Mouse (Mus musculus) urinary bladder, postnatal 10 days (tissue): ENCODE results near the gene Tgfbr1.
"Not testable (repeated sequence)": the region's sequence is repeated elsewhere in the genome, so short reads cannot be mapped to it uniquely, and the experiment has no call there.

Experiments used
- DNase-seq: peaks from one replicate; pipeline ENCODE4 v3.0.0; 2022; ENCODE audit warnings: low spot score

The Tgfbr1 gene

DNA sequence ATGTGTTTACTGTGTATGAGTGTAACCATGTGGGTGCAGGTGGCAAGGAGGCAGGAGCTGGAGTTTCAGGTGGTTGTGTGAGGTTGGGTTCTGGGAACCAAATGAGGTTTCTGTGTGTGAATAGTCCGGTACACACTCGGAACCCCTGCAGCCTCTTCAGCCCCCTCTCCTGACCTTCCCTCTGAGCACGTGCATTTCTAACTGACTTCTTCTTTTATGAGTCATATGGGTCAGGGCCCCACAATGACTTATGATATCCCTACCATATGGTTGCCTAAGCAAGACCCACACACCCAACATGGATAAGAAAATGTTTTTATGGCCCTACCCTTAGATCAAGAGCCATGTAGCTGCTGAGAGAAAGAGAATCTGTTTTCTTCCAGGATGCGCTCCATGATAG, 6.0 kb upstream of the Tgfbr1 start:
- no peak for DNase-seq

DNA sequence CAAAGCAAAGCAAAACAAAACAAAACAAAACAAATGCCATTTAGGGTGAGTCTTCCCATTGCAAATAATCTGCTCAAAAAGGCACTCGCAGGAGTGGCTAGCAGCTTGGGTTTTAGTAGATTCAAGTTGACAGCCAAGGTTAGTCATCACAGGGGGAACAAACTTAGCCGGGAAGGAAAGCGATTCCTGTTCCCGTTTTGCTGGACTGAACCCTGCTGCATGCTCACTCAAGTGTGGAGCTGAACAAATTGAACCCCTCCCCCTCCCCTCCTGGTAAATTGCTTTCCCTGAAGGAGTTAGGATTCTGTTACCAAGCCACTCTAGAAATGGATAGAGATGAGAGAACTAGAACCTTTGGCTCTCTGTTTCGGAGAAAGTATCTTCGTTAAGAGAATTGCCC, 3.3 kb upstream of the Tgfbr1 start:
- no peak for DNase-seq

- no peak for DNase-seq
Measured at GRCm38 (mm10) chr4:47351386-47352049, 1.5 kb upstream of the Tgfbr1 start.

DNA sequence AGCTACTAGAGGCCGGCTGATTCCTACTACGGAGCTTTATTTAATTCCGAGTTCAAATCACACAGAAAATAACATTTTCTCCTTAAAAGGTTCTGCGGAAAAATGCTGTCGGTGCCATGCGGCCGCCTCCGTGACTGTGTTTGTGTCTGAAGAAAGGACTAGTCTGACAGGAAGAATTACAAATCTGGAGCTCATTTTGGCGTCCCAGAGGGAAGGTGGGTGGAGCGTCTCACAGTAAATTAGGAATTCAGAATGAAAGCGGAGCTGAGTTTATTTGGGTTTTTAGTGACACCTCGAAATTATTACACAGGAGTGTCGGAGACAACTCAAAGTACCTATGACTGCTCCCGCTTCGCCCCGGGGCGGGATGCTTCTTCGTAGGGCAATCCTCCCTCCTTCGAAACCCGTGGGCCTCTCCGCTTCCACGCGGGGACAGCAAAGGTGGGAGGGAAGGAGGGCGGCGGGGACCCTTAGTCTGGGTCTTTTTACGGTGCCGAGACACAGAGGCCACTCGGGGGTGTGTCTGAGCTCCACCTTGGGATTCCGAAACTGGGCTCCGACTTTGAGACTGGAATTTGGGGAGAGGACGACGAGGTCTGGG, 861 bp upstream of the Tgfbr1 start:
- peak; percentile 27 for DNase-seq

DNA sequence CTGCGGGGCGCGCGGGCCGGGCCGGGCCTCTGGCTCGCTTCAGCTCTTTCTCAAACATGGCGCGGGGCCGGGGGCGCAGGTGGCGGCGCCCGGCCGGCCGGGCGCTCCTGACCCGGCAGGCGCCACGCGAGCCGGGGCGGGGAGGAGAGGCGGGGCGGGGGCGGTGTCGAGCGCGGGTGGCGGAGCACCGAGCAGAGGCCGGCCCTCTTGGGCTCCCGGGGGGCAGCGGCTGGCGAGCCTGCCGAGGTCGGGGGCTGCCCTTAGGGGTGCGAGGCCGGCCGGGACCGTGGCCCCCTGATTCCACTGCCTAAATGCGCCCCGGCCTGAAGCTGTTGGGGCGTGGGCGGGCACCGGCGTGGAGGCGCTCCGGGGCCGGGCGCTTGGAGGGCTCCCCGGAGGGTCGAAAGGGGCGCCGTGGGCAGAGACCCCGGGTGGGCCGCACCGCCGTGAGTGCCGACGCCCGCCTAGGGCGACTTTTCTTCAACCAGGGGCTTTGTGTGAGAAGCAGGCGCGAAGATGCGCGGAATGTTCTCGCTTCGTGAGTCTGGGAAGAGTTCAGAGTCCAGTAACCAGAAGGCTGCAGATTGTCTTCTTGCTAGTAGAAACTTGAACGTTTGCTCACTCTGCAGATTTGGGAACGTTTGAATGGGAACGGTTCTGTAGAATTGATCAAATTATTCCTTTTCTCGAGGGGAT, 542 bp downstream of the Tgfbr1 start:
- no peak for DNase-seq

- no peak for DNase-seq
Measured at GRCm38 (mm10) chr4:47354304-47354703, 1.3 kb downstream of the Tgfbr1 start.

DNA sequence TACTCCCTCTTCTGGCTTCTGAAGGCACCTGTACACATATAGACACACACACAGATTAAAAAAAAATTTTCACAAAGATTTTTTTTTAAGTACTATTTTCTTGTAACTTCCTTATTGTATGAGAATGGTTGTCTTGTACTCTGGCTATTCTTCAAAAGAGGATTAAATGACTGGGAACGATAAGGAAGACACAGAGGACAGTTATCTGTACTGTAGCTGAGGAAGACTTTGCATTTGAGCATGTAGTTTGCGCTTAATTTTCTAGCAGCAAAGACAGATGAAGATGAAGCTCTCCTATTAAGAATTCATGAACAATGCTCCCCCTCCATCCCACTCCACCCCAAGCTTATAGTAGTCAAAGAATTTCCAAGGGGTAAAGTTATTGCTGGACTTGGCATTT, 9.6 kb downstream of the Tgfbr1 start:
- no peak for DNase-seq

- DNase-seq, result no peak
Measured at GRCm38 (mm10) chr4:47363134-47363533, 10.1 kb downstream of the Tgfbr1 start.

DNA sequence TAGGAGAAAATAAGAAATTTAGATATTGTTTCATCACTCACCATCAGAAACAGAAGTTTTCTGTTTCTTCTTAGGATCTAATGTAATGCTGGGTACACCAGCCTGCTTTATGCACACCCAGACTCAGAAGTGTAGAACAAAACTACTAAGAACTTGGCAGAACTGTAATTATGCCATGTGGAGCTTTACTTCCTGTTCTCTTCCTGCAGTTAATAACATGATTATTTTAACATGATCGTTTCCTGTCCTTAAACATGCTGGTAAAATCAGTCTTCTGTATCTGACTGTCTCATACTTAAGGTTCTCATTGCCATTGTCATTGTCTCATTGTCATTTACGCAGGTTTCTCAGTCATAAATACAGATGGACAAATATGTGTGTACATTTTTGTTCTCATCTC, 15.7 kb downstream of the Tgfbr1 start:
- DNase-seq, result no peak

- no peak for DNase-seq
Measured at GRCm38 (mm10) chr4:47378716-47379115, 25.7 kb downstream of the Tgfbr1 start.

GRCm38 (mm10) chr4:47382426-47382825, 29.4 kb downstream of the Tgfbr1 start:
- DNase-seq, result no peak

DNA sequence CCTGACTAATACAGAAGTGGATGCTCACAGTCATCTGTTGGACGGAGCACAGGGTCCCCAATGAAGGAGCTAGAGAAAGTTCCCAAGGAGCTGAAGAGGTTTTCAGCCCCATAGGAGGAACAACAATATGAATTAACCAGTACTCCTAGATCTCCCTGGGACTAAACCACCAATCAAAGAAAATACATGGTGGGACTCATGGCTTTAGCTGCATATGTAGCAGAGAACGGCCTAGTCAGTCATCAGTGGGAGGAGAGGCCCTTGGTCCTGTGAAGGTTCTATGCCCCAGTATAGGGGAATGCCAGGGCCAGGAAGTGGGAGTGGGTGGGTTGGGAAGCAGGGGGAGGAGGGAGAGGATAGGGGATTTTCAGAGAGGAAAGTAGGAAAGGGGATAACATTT, 38.9 kb downstream of the Tgfbr1 start:
- not testable (repeated sequence) for DNase-seq

GRCm38 (mm10) chr4:47396251-47396650, 43.2 kb downstream of the Tgfbr1 start:
- no peak for DNase-seq

- no peak for DNase-seq
Measured at GRCm38 (mm10) chr4:47397951-47398687, 45.1 kb downstream of the Tgfbr1 start.

DNA sequence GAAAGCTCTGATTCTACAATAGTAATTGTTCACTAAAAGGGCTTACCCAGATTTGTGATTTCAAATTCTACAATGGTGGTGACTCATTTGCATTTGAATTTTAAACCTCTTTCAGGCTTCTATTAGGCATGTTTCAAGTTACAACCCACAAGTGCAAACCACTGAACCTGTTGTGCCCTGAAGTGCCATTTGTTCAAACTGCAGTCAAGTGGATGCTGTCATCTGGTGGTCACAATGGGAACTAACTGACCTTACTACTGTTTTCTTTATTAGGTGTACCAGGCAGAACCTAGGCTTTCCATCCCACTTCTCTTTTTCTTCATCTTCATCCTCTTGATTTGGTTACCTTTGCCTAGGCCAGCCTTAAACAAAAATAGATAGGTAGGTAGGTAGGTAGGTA, 46.8 kb downstream of the Tgfbr1 start:
- DNase-seq, result no peak

- DNase-seq, result no peak
Measured at GRCm38 (mm10) chr4:47400314-47400713, 47.3 kb downstream of the Tgfbr1 start.

- DNase-seq, result no peak
Measured at GRCm38 (mm10) chr4:47402200-47402599, 49.2 kb downstream of the Tgfbr1 start.

- no peak for DNase-seq
Measured at GRCm38 (mm10) chr4:47404536-47404935, 51.5 kb downstream of the Tgfbr1 start.

GRCm38 (mm10) chr4:47407161-47407560, 54.1 kb downstream of the Tgfbr1 start:
- no peak for DNase-seq

GRCm38 (mm10) chr4:47417871-47418270, 64.8 kb downstream of the Tgfbr1 start:
- DNase-seq, result no peak

DNA sequence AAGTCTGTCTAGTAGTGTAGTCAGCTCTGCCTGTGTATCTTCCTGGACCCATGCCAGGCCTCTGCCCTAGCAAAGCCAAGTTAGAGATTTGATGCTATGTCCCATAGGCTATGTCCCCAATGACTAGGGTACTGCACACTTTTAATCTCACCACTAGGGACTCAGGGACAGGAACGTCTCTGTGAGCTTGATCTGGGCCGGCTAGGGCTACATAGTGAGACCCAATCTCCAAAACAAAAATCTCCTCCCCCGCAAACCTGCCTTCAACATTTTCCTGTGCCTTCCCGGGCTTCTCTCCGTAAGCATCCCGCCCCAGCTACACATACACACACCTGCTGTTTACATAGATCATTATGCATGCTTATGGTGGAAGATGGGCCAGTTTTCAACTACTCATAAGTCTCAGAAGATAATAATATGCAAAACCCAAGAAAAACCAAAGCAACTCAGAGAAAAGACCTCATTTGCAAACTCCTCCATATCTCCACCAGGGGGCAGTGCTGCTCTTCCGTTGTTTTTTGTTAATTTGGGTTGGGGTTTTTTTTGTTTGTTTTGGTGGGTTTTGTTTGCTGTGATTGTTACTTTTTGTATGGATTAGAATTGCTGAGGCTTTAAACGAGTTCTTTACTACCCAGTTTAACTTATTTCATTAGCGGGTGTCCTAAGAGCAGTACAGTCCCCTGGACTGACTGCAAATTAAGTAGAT, 66.4 kb downstream of the Tgfbr1 start:
- no peak for DNase-seq

GRCm38 (mm10) chr4:47420191-47420590, 67.2 kb downstream of the Tgfbr1 start:
- DNase-seq, result no peak
